Mouse (Mus musculus) layer of hippocampus, adult 8-10 months (tissue): ENCODE results near the gene Kcnj6. TPM values are rescaled to one million over a fixed set of nuclear protein-coding genes. Genes with fewer than 3 reads are reported as not detected.
A peak's percentile ranks its signal among the peaks of the same experiment; 100 is the strongest.

Experiments
- DNase-seq, 2 experiments: peaks; one replicate each; pipeline ENCODE4 v3.0.0; 2022; ENCODE audit warnings: low spot score in 2 of 2
- total RNA-seq, 4 experiments: library from RNA; stranded (reverse); gene quantifications; 2 replicates each; pipeline ENCODE4 v1.2.4; 2022

The Kcnj6 gene
- total RNA-seq, 4 experiments from 2014 or later: 96.6 to 128 (median 116) TPM

- DNase-seq: peak; percentile 61 to 66
These were observed 215.2 kb downstream of the Kcnj6 start for GRCm38 (mm10) chr16:94782110-94782946.

DNA sequence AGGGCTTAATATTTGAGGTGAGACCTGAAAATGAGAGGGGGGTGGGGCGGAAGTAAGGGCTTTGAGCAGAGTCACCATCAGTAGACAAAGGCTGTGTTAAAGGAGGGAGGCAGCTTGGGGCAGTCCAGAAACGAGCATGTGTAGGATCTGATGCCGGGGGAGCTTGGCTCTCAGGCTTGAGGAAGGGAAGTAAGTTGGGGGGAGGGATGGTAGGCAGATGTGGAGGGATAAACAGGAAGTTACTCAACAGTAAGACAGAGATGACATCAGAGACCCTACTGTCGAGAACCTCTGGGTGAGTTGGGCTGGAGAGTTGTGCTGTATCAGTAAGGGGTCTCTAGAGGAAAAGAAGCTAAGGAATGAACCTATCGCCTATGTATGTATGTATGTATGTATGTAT, 223.6 kb downstream of the Kcnj6 start:
- DNase-seq: no peak

GRCm38 (mm10) chr16:94767606-94768005, 229.9 kb downstream of the Kcnj6 start:
- no peak for DNase-seq

GRCm38 (mm10) chr16:94765129-94765528, 232.4 kb downstream of the Kcnj6 start:
- DNase-seq: no peak

GRCm38 (mm10) chr16:94760732-94761131, 236.8 kb downstream of the Kcnj6 start:
- no peak for DNase-seq

DNA sequence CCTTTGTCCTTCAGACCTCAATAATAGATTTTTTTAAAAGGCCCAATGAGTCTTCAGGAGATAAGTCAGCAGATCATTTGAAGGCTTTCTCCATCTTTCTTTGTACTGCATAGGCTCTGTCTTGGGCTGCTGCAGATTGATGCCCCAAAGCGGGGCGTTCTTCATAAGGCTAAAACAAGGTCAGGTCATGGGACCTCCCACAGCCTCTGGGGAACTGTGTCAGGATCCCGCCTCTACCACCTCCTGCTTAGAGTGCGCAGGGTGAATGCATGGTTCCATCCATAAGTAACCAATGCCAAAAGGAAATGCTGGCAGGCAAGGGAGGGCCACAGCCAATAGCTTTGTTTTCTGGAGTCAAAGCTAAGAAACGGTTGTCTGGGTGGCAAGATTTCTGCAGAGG, 237.7 kb downstream of the Kcnj6 start:
- DNase-seq: no peak

- DNase-seq: no peak
These were observed 238.9 kb downstream of the Kcnj6 start for GRCm38 (mm10) chr16:94758606-94759005.

DNA sequence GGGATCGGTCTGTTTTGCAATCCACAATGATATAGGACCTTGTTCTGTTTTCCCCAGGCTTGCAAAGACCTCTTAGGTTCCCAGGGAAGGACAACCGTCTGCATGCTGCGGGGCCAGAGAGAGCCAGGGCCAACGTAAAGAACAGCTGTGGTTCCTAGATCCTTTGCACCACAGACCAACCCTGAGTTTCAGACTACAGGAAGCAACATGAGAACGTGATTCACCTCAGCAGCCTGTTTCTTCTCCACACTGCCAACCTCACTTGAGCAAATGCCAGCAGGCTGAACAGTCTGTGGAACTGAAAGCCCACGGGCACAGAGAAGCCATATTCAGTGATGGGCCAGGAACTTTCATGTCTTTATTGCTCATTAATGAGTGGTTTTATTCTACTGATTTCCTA, 241.1 kb downstream of the Kcnj6 start:
- no peak for DNase-seq

GRCm38 (mm10) chr16:94753453-94753852, 244.0 kb downstream of the Kcnj6 start:
- DNase-seq: peak; percentile 68 to 73

GRCm38 (mm10) chr16:94752781-94753180, 244.7 kb downstream of the Kcnj6 start:
- DNase-seq: no peak

DNA sequence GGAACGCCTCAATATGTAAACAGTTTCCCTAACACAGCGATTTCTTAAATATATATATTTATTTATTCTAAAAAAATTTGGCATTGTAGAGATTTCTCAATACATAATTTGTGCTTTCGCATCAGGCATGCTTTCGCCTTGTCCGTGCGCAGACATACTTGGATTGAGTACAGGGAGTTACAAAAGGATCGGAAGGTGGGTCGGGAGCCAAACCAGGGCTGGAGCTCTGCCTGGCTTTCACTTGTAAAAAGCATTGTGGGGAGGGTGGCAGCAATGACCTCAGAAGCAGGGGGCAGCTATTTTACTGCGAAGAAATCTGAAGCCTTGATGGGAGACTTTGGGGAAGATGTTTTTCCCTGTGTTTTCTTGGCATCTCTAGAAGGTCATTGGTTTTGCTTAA, 252.5 kb downstream of the Kcnj6 start:
- DNase-seq: no peak

DNA sequence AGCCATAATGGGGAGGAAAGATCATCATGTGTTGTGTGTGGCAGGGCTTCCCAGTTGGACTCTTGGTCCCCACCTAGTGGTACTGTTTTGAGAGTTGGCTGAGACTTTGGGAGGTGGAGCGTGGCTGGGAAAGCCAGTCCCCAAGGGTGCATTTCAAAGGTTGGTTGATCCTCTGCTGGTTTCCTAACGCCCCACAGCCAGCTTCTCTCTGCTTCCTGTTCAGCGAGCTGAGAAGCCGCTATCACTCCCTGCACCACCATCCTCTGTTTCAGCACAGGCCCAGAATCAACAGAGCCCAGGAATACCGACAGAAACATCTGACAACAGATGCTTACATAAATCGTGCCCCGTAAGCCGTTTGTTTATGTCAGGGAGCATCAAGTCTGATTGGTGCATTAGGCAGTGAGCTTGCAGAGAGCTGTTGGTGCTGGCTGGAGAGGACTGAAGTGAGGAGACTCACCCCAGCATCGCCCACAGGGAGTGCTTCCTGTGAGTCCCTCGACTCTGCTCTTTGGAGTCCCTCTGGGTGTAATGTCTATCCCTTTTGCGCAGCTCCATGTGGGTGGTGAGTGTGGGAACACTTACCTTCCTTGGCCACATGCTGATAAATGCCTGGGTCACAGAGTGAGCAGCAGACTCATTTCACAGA, 253.5 kb downstream of the Kcnj6 start:
- peak; percentile 39 to 42 for DNase-seq

DNA sequence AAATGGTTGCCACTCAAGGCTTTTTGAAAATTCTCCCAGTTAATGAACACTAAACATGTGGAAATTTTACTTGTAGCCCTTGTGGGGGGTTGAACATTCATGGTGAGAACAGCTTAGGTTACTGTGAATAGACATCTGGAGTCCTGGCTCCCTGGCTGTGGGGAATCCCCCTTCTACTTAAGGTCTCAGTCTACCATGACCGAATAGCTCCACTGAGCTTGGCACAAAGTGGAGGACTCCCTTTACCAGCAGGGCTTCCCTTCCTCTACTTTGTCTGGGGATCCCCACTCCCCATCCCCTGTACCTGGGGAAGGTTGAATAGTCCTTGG, 260.2 kb downstream of the Kcnj6 start:
- DNase-seq: no peak

DNA sequence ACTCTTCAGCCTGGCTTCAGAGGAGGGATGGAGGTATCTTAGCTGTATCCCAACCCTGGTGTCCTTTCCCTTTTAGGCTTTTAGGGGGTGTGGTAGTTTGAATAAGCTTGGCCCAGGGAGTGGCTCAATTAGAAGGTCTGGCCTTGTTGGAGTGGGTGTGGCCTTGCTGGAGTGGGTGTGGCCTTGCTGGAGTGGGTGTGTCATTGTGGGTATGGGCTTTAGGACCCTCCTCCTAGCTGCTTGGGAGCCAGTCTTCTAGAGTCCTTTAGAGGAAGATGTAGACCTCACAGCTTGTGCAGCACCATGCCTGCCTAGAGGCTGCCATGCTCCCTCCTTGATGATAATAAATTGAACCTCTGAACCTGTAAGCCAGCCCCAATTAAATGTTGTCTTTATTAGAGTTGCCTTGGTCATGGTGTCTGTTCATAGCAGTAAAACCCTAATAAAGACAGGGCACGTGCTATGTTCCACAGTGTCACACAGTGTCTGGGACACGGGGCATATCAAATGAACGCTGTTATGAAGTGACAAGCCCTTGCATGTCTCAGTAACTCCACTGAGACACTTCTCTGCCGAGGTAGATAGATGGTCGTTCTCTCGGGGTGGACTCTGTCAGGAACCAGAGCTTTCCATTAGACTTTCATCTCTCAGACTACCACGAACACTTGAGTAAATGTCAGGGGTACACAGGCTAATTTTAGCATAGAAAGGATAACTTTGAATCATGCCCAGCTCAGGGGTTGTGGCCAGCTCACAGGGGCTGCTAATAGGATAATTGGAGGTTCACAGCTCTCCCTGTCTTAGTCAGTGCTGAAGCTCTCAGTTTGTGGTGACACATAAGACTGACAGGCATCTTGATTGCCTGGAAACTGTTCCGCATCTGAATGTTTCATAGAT, 260.8 kb downstream of the Kcnj6 start:
- DNase-seq: no peak

- DNase-seq: no peak
These were observed 262.0 kb downstream of the Kcnj6 start for GRCm38 (mm10) chr16:94735472-94735871.

DNA sequence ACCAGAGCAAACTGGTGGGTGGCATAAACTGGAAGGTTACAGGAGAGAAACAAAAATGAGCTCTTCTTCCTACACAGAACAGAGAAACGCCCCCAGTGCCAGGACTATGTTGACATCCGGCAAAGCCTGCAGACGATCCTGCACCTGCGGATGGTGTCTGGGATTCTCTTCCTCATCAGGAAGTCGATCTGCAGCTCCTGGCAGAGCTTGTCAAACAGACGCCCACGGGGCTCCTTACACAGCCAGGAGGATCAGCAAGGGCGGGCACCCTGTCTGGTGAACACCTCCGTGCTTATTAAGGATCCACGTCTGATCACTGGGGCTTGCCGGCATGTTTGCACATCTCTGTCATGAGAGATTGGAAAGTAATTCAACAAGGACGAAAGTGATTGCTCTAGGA, 266.5 kb downstream of the Kcnj6 start:
- DNase-seq: no peak

- DNase-seq: no peak
These were observed 268.3 kb downstream of the Kcnj6 start for GRCm38 (mm10) chr16:94729236-94729635.

DNA sequence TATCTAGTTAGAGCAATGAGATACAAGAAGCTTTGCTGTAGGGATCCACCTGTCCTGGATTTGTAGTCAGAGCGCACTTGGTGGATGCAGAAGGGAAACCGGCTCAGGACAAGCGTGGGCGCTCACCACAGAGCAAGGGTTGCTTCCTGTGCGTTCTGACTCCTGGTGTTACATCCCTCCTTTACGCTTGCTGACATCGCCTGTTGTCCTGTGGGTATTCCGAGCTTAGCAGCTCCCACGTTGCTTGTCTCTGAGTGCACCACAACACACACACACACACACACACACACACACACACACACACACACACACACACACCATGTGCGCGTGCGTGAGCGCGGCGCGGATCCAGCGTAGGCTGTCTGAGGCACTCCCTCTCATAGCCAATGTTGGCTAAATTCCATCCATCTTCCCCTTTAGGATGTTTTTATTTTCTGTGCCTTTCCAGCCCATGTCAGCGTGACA, 272.7 kb downstream of the Kcnj6 start:
- peak in 1 of 2 experiments; percentile 46 for DNase-seq

DNA sequence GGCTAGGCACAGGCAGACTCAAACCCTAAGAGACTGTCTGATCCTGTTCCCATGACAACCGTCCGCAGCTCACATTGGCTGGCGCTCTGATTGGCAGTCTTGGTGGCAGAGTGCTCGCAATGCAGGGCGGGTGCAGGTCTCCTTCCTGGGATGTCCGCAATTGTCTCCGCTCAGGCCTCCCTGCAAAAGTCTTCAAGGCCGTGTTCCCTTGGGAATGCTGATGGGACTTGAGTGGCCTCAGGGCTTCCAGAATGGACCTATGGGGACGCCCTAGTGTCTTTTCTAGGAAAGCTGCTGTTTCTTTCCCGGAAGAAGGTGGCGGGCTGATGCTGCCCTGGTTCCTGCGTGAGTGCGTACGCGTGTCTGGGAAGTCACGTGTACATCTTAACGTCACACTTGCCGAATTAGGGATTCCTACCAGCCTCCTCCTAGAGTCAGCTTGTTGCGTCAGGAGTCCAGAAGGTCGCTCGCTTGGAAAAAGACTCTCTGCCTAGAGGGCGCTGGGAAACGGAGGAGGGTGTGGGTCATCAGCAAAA, 273.4 kb downstream of the Kcnj6 start:
- DNase-seq: peak; percentile 90 to 91

DNA sequence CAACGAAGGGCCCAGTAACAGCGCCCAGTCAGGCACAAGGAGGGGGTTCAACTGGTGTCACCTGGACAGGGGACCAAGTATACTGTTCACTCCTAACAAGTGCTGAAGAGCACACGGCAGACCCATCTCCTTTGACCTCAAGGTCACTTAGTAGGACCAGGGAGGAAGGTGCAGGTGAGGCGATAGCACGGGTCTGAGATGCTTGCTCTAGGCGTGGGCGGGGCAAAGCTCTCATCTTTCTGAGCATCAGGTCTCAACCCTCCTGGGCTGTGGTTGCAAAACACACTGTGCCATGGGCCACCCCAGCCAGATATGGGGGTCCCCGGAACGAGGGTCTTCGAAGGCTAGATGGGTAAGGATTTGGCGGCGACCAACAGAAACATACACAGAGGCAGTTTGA, 274.6 kb downstream of the Kcnj6 start:
- DNase-seq: no peak

GRCm38 (mm10) chr16:94721549-94722006, 275.9 kb downstream of the Kcnj6 start:
- no peak for DNase-seq
